Comparison of ENCODE assay signal across 22 mouse cellular contexts in genomic region chr2:17705426-17705825, GRCm38 (mm10). TPM values are rescaled to one million over a fixed set of nuclear protein-coding genes. Genes with fewer than 3 reads are reported as not detected.
A peak's percentile ranks its signal among the peaks of the same experiment; 100 is the strongest.
DNase-seq lines count a peak whose midpoint lies in the region; ATAC-seq and TF ChIP-seq lines count a peak whose summit lies in the region.
"Had no signal": no experiment of that assay in that cellular context is flagged by ENCODE, and none has a peak within 500 bp of the region (broad histone marks: within the 10 kb centered on the region; RNA-seq: fewer than 3 reads in every experiment).

No protein-coding gene starts in this region.

- H3K27me3 ChIP-seq in lung, embryonic 15.5 days: no peaks in the 10 kb centered on the region
- H3K27me3 ChIP-seq: CH12.LX; embryonic facial prominence, embryonic 13.5 days; forebrain, embryonic 13.5 days; hindbrain, embryonic 13.5 days; Patski had no signal

- H3K9me3 ChIP-seq in lung, embryonic 15.5 days: no peaks in the 10 kb centered on the region
- H3K9me3 ChIP-seq: embryonic facial prominence, embryonic 13.5 days; forebrain, embryonic 13.5 days; heart, embryonic 10.5 days; hindbrain, embryonic 13.5 days had no signal

- no peak for TF ChIP-seq CTCF in lung, adult 2 months (IDR thresholded peaks at IDR 0.05; ENCODE audit: insufficient read depth, low read length)

- no peaks in the 10 kb centered on the region for H3K36me3 ChIP-seq in lung, embryonic 15.5 days
- H3K36me3 ChIP-seq: embryonic facial prominence, embryonic 13.5 days; heart, embryonic 10.5 days; hindbrain, embryonic 13.5 days had no signal

- WGBS in lung, embryonic 15.5 days: 43% methylated on average over 3 of the region's 3 CpGs
- WGBS in lung, adult 2 months: 59% methylated on average over 3 of the region's 3 CpGs

- no peak for TF ChIP-seq POLR2A in lung, adult 2 months (IDR thresholded peaks at IDR 0.05; ENCODE audit: borderline replicate concordance, extremely low read depth, low read depth, low read length)

- H3K9ac ChIP-seq in lung, embryonic 15.5 days: no peak overlapping the region
- H3K9ac ChIP-seq: embryonic facial prominence, embryonic 13.5 days; forebrain, embryonic 13.5 days; forebrain, postnatal 0 days; hindbrain, embryonic 13.5 days had no signal

- H3K27ac ChIP-seq in lung, embryonic 15.5 days: no peak overlapping the region
- H3K27ac ChIP-seq: embryonic facial prominence, embryonic 13.5 days; forebrain, embryonic 13.5 days; heart, embryonic 10.5 days; hindbrain, embryonic 13.5 days had no signal

- H3K4me1 ChIP-seq in lung, embryonic 15.5 days: peaks cover 18% of the 10 kb centered on the region; the same call in 1 of the 2 replicates
- peaks cover 3% of the 10 kb centered on the region; the same call in 1 of the 2 replicates for H3K4me1 ChIP-seq in lung, adult 2 months (ENCODE audit: control insufficient read depth, insufficient read depth, low read length)

- peak; percentile 46 for DNase-seq in heart, adult 11 months
- DNase-seq in heart, postnatal 36 days: no peak
- peak; percentile 15 for DNase-seq in kidney, postnatal 10 days
- no peak for DNase-seq in kidney, adult 11 months
- no peak for DNase-seq in lung, adult 2 months
- peak; percentile 11 for DNase-seq in induced T-regulatory cell, adult 2 months (ENCODE audit: low read depth)
- DNase-seq: adrenal gland, postnatal 14 days; cerebellum, adult 11-12 months; cerebellum, adult 9-10 months; cerebellum, postnatal 25 days; forebrain, postnatal 0 days; gastrocnemius, postnatal 36 days; heart, adult 18-20 months; heart, postnatal 10 days had no signal

- peak; percentile 31; the same call in 1 of the 2 replicates for ATAC-seq in lung, embryonic 15.5 days (ENCODE audit: borderline replicate concordance, extremely low read depth, low FRiP score, low TSS enrichment)
- ATAC-seq: activated CD4-positive, CD25-positive, alpha-beta regulatory T cell, adult 4 months; forebrain, embryonic 13.5 days; forebrain, postnatal 0 days; Patski had no signal

- H3K4me2 ChIP-seq in lung, embryonic 15.5 days: no peak overlapping the region
- H3K4me2 ChIP-seq: embryonic facial prominence, embryonic 13.5 days; forebrain, embryonic 13.5 days; hindbrain, embryonic 13.5 days had no signal

- no peak overlapping the region for H3K4me3 ChIP-seq in lung, embryonic 15.5 days
- no peak overlapping the region for H3K4me3 ChIP-seq in lung, adult 2 months (replicated peaks; ENCODE audit: extremely low read depth, low read depth, low read length)
- H3K4me3 ChIP-seq: embryonic facial prominence, embryonic 13.5 days; forebrain, embryonic 13.5 days; heart, embryonic 10.5 days; hindbrain, embryonic 13.5 days had no signal

- intact Hi-C loops in heart, postnatal 36 days (cut with DNase I): no loop called here

RNA-seq across cellular contexts. Expression of gene Nebl, which starts 25.8 kb away (rescaled TPM):
- 100 to 1,000 TPM; 359 to 378 TPM for total RNA-seq in heart, postnatal 36 days (2021)
- polyA plus RNA-seq in lung, embryonic 15.5 days (2015; fragmentation: Nextera tagmentation; extraction: Ambion mirVana): 38.1 and 44.9 TPM in 2 replicates
- 136 and 182 TPM in 2 replicates for polyA plus RNA-seq in lung, adult 2 months (2012; rRNA removed)

Comparison
In these comparisons a context has a peak if more than half of its experiments do, and no peak if none do; other contexts are left out.
1. DNase-seq: peak in heart, adult 11 months (single experiment), kidney, postnatal 10 days (single experiment) and induced T-regulatory cell, adult 2 months (single experiment); none in heart, postnatal 36 days (0 of 2), kidney, adult 11 months (single experiment) and lung, adult 2 months (single experiment).